Mouse (Mus musculus): Measurements from ENCODE around the gene Cdadc1. TPM values are rescaled to one million over a fixed set of nuclear protein-coding genes. Genes with fewer than 3 reads are reported as not detected.

Cdadc1 gene
- total RNA-seq, 1 experiment from 2014 or later, result 24.8 TPM

GRCm38 (mm10) chr14:59625158-59625805 is 27.5 kb upstream of the Cdadc1 start, which contains the start of gene Shisa2:
Gene Shisa2 (plus strand): TSS chr14:59625308.
- peak; percentile 71 to 73 for ATAC-seq (replicated peaks in 1 of 2; ENCODE audit: insufficient read depth in 1 of 2, low FRiP score in 2 of 2, low TSS enrichment in 1 of 2, low read depth in 1 of 2, poor library complexity in 2 of 2, severe bottlenecking in 2 of 2)

DNA sequence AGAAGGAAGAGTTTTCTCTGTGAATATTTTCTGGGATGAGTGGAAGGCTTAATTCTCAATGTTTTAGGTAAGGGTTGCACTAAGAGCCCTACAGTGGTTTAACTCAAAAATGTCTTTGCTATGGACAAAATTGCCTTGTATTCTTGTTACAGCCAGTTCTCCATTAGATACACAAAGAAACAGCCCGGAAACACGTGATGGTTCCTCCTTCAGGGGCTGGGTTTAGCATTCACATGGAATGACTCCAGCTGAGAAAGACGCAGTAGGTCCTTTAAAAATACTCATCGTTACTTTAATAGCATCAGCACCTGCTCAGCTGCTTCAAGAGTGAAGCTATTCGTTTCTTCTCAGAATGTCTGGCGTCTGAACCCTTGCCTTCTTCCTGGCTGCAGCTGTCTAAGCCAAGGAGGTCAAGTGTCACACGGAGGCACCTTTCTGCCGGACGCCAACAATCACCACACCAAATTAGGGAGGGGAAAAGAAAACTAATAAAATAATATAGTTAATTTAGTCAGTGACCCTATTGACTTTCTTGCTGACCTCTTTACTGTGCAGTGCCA is 26.6 kb upstream of the Cdadc1 start:
- no peak for ATAC-seq (replicated peaks in 1 of 2; ENCODE audit: insufficient read depth in 1 of 2, low FRiP score in 2 of 2, low TSS enrichment in 1 of 2, low read depth in 1 of 2, poor library complexity in 2 of 2, severe bottlenecking in 2 of 2)

- no peak for ATAC-seq (replicated peaks in 1 of 2; ENCODE audit: insufficient read depth in 1 of 2, low FRiP score in 2 of 2, low TSS enrichment in 1 of 2, low read depth in 1 of 2, poor library complexity in 2 of 2, severe bottlenecking in 2 of 2)
Measured at GRCm38 (mm10) chr14:59616802-59617201, 19.0 kb upstream of the Cdadc1 start.

DNA sequence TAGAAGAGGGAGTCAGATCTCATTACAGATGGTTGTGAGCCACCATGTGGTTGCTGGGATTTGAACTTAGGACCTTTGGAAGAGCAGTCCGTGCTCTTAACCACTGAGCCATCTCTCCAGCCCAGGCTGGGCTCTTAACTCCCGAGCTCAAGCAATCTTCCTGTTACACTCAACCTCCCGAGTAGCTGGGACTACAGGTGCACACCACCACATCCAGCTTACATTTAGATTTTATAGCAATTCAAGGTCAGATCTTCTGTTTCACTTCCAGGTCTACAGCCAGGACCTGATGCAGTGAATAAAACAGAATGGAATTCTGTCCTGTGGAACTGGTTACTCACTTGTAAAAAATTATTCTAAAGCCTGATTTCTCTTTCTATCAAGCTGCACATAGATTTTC is 16.4 kb upstream of the Cdadc1 start:
- peak in 1 of 2 experiments; percentile 95; a peak in 2 of 4 replicates for ATAC-seq (replicated peaks in 1 of 2; ENCODE audit: insufficient read depth in 1 of 2, low FRiP score in 2 of 2, low TSS enrichment in 1 of 2, low read depth in 1 of 2, poor library complexity in 2 of 2, severe bottlenecking in 2 of 2)

DNA sequence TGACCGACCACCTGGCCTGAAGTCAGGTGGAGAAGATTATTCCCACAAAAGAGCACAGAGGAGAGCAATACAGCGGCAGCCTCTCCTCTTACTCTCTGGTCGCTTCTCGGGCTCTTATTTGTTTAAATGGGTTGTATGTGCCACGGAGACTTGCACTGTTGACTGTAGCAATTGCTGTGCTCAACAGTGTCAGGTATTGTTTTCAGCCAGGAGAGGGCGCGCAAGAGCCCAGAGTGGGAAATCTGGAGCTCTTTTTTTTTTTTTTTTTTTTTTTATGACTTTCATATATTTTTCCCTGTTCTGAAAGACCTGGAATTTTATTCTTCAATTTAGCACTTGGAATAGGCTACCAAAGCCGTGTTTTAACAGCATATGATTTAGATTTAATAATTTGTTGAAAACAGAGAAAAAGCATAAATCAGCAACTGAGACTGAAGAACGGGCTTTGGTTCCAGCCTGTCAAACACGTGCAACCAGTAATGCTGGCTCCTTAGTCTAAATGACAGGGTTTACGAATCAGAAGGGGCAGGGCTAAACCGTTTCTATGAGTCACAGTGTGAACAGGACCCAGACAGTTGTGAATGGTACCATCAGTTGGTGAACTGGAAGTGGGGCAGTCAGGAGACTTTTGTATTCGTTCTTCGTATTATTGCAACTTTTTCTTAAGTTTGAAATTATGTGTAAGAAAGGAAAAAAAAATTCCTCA is 15.3 kb upstream of the Cdadc1 start:
- peak in 1 of 2 experiments; percentile 51; a peak in 1 of 4 replicates for ATAC-seq (replicated peaks in 1 of 2; ENCODE audit: insufficient read depth in 1 of 2, low FRiP score in 2 of 2, low TSS enrichment in 1 of 2, low read depth in 1 of 2, poor library complexity in 2 of 2, severe bottlenecking in 2 of 2)

DNA sequence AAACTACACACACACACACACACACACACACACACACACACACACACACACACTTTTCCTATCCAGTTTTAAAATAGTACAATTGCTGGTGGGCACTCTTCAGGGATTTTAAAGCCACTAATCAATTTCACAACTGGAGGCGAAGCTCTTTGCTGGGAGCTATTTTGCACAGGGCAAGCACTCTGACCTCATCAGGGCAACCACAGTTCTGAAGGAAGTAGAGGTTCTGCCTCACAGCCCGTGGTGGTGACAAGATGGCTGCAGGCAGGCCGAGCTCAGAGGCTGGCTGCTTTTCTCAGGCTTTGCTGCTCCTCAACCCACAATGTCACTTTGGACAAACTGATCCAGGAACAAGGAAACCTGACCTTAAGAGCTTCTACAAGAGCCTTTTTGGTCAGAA is 9.3 kb upstream of the Cdadc1 start:
- 0 out of 4 replicates have a peak, but pooled peaks of 1 of the 2 experiments have one; percentile 22 for ATAC-seq (replicated peaks in 1 of 2; ENCODE audit: insufficient read depth in 1 of 2, low FRiP score in 2 of 2, low TSS enrichment in 1 of 2, low read depth in 1 of 2, poor library complexity in 2 of 2, severe bottlenecking in 2 of 2)

- ATAC-seq (replicated peaks in 1 of 2; ENCODE audit: insufficient read depth in 1 of 2, low FRiP score in 2 of 2, low TSS enrichment in 1 of 2, low read depth in 1 of 2, poor library complexity in 2 of 2, severe bottlenecking in 2 of 2), result peak; percentile 49 to 65; a peak in 3 of 4 replicates
Measured at GRCm38 (mm10) chr14:59605671-59606353, 8.1 kb upstream of the Cdadc1 start.

DNA sequence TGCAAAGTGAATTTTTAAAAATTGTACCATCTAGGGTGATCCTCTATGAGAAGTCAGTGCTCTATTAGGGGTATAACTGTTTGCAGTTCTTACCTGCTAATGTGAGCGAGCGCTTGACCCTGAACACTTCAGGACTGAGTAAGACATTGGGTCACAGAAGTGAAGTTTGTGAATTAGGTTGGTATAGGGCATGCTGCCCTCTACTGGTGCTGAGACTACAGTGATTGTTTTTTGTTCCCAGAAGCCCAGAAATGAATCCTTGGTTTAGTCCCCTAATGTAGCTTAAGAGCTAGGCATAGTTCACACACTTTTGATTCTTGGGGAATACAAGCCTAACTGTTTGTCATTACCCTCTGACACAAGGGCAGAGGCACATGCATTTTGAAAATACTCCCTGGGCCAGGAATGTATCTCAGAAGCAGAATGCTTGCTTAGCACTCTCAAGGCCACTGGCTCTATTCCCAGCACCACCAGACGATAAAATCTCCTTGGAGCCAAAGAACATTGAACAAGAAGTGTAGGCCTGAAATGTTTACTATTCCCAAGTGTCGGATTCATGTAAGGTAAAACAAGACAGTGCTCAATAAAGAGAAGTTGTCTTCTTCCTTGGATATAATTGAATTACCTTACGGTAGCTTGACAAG is 6.4 kb upstream of the Cdadc1 start:
- ATAC-seq (replicated peaks in 1 of 2; ENCODE audit: insufficient read depth in 1 of 2, low FRiP score in 2 of 2, low TSS enrichment in 1 of 2, low read depth in 1 of 2, poor library complexity in 2 of 2, severe bottlenecking in 2 of 2), result peak; percentile 27 to 53; a peak in 1 of 4 replicates

DNA sequence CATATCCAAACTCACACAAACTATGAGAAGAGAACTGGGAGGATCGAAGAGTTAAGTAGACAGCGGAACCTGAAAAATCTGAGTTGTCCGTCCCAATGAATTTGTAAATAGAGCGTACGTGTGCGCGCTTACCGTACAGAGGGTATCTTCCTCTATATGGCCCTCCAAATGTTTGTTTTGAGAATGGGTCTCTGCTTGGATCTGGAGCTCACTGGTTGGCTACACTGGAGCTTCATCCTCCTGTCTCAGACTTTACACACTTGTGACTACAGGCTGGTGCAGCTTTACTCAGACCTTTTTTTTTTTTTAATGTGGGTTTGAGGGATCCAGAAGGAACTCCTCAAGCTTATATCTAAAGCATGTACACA is 485 bp upstream of the Cdadc1 start:
- ATAC-seq (replicated peaks in 1 of 2; ENCODE audit: insufficient read depth in 1 of 2, low FRiP score in 2 of 2, low TSS enrichment in 1 of 2, low read depth in 1 of 2, poor library complexity in 2 of 2, severe bottlenecking in 2 of 2), result no peak

DNA sequence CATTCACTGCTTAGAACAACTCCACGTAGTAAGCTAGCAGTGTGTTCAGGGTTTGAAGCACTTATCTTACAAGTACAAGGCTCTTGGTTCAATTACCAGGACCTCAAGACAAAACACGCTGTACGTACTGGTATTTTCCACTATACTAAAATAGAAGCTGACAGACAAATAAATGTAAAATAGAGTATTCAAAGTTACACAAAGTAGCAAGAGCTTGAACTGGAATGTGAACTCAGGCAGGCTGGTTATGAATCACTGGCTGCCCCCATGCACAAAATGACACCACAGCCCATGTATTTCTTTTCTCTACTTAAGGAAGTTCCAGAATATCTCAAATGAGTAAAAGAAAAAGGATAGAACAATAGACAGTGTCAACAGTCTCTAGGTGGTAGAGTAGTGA is 2.8 kb downstream of the Cdadc1 start:
- no peak for ATAC-seq (replicated peaks in 1 of 2; ENCODE audit: insufficient read depth in 1 of 2, low FRiP score in 2 of 2, low TSS enrichment in 1 of 2, low read depth in 1 of 2, poor library complexity in 2 of 2, severe bottlenecking in 2 of 2)

DNA sequence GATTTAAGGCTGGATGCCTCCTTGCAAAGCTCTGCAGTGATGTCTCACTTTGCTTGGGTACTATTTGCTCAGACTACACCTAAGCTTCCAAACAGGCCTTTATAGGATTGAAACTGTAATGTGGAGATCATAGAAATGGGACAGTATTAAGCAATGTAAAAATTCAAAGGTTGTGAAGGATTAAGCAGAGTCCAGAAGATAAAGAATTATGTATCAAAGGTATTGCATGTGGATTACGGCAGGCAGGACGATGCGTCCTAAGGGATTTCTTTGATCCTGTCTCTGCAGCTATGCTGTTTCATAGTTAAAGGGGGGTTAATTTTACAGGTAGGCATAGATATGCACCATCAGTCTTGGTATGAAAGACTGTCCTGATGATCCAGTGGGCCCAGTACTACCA is 5.2 kb downstream of the Cdadc1 start:
- no peak for ATAC-seq (replicated peaks in 1 of 2; ENCODE audit: insufficient read depth in 1 of 2, low FRiP score in 2 of 2, low TSS enrichment in 1 of 2, low read depth in 1 of 2, poor library complexity in 2 of 2, severe bottlenecking in 2 of 2)

GRCm38 (mm10) chr14:59591901-59592300 is 5.9 kb downstream of the Cdadc1 start:
- ATAC-seq (replicated peaks in 1 of 2; ENCODE audit: insufficient read depth in 1 of 2, low FRiP score in 2 of 2, low TSS enrichment in 1 of 2, low read depth in 1 of 2, poor library complexity in 2 of 2, severe bottlenecking in 2 of 2), result peak in 1 of 2 experiments; percentile 59; a peak in 1 of 4 replicates

DNA sequence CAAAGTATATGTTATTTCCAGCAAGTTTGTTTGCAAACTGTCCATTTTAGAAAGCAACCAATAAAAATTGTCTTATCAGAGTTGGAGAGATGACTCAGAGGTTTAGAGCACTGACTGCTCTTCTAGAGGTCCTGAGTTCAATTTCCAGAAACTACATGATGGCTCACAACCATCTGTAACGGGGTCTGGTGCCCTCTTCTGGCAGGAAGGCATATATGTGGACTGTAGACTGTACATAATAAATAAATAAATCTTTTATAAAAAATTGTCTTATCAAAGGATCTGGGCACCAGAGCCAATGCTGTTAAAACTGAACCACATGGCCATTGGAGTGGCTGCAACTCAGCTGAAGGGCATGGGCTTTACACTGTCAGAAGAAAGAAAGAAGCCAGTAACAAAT is 7.1 kb downstream of the Cdadc1 start:
- ATAC-seq (replicated peaks in 1 of 2; ENCODE audit: insufficient read depth in 1 of 2, low FRiP score in 2 of 2, low TSS enrichment in 1 of 2, low read depth in 1 of 2, poor library complexity in 2 of 2, severe bottlenecking in 2 of 2), result peak in 1 of 2 experiments; percentile 42; a peak in 1 of 4 replicates

DNA sequence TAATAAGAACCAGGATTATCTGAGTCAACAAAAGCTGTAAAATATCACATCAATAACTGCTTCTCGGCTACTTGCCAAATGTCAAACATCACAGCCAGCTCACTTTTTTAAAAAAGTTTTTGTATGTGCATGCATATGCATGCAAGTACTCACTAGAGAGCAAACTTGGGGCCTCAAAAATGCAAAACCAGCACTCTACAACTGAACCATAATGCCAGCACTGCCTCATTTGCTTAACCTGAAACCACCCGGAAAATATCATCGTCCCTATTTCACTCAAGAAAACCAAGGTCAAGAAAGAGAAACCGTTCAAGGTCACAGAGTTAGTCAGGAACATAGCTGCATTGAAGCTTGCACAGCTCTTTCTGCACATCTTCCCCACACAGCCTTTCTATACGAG is 21.4 kb downstream of the Cdadc1 start:
- ATAC-seq (replicated peaks in 1 of 2; ENCODE audit: insufficient read depth in 1 of 2, low FRiP score in 2 of 2, low TSS enrichment in 1 of 2, low read depth in 1 of 2, poor library complexity in 2 of 2, severe bottlenecking in 2 of 2), result no peak

- no peak for ATAC-seq (replicated peaks in 1 of 2; ENCODE audit: insufficient read depth in 1 of 2, low FRiP score in 2 of 2, low TSS enrichment in 1 of 2, low read depth in 1 of 2, poor library complexity in 2 of 2, severe bottlenecking in 2 of 2)
Measured at GRCm38 (mm10) chr14:59566756-59567155, 31.0 kb downstream of the Cdadc1 start.

DNA sequence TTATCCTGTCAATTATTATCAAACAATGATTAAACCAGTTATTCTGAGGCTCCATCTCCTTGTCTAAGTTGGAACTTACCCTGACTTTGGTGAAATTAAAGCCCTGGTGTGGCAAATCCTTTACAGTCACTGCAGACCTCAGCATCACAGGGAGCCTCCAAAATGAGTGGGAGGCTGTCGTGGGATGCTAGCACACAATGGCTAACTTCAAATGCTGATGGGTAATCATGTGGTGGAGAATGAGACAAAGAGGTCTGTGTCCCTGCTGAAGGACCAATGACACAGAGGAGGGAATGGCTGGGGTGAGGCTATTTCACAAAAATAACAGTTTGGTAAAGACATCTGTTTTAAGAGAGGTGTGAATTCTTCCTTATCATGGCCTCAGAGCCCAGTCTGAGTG is 39.9 kb downstream of the Cdadc1 start:
- no peak for ATAC-seq (replicated peaks in 1 of 2; ENCODE audit: insufficient read depth in 1 of 2, low FRiP score in 2 of 2, low TSS enrichment in 1 of 2, low read depth in 1 of 2, poor library complexity in 2 of 2, severe bottlenecking in 2 of 2)

DNA sequence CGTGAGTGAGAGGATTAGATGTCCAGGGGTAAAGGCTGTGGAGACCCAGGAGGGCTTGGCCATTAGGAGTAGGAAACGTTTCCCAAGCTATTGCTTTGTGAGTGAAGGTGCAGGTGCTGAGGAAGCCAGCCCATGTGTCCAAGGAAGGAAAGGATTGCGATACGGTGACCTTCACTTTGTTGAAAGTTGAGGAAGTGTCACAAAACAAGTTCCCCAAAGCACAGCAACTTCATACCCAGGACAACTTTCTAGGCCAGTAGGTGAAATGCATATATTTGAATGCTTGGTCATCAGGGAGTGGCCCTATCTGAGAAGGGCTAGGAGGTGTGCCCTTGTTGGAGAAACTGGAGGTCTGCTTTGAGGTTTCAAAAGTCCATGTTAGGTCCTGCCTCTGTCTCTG is 40.7 kb downstream of the Cdadc1 start:
- peak; percentile 23 to 57; a peak in 3 of 4 replicates for ATAC-seq (replicated peaks in 1 of 2; ENCODE audit: insufficient read depth in 1 of 2, low FRiP score in 2 of 2, low TSS enrichment in 1 of 2, low read depth in 1 of 2, poor library complexity in 2 of 2, severe bottlenecking in 2 of 2)

Measured in hematopoietic stem cell, adult 5-6 weeks (primary cell).